Mouse (Mus musculus) limb, embryonic 15.5 days (tissue): ENCODE data around the gene Tomm34. TPM values are rescaled to one million over a fixed set of nuclear protein-coding genes. Genes with fewer than 3 reads are reported as not detected.

Experiments used
- ATAC-seq: fragments of 200-750 bp; cut with Nextera tagmentation; 2 replicates; pipeline ENCODE4 v1.8.0; 2017; ENCODE audit warnings: low read depth, moderate TSS enrichment; ENCODE audit not compliant: insufficient number of reproducible peaks, low FRiP score, low TSS enrichment
- H3K27ac ChIP-seq: fragments of 300-500 bp; sonication (generic); 2 replicates; pipeline ENCODE4 v1.5.1; 2015; ENCODE audit warnings: moderate library complexity, mild to moderate bottlenecking, inconsistent platforms
- H3K27me3 ChIP-seq: fragments of 300-500 bp; sonication (generic); 2 replicates; pipeline ENCODE4 v1.6.1; 2015; ENCODE audit warnings: inconsistent platforms
- H3K36me3 ChIP-seq: fragments of 300-500 bp; sonication (generic); 2 replicates; pipeline ENCODE4 v1.6.1; 2015; ENCODE audit warnings: inconsistent platforms
- H3K4me1 ChIP-seq: fragments of 300-500 bp; sonication (generic); 2 replicates; pipeline ENCODE4 v1.6.1; 2015; ENCODE audit warnings: inconsistent platforms
- H3K4me2 ChIP-seq: fragments of 300-500 bp; sonication (generic); 2 replicates; pipeline ENCODE4 v1.6.1; 2015; ENCODE audit warnings: mild to moderate bottlenecking, inconsistent platforms
- H3K4me3 ChIP-seq: fragments of 300-500 bp; sonication (generic); 2 replicates; pipeline ENCODE4 v1.5.1; 2015; ENCODE audit warnings: mild to moderate bottlenecking, inconsistent platforms
- H3K9ac ChIP-seq: fragments of 300-500 bp; sonication (generic); 2 replicates; pipeline ENCODE4 v1.6.1; 2015; ENCODE audit warnings: inconsistent platforms
- H3K9me3 ChIP-seq: fragments of 300-500 bp; sonication (generic); 2 replicates; pipeline ENCODE4 v1.6.1; 2016; ENCODE audit warnings: inconsistent platforms
- WGBS: fragments of 180-500 bp; shearing (Covaris S2); methylation state at CpG from one replicate; pipeline ENCODE4 v1.1.7; 2015; 5-methylcytosine and 5-hydroxymethylcytosine counted together
- polyA plus RNA-seq: library from polyadenylated mRNA; unstranded; fragments of >200 nt; fragmentation: Nextera tagmentation; extraction: Ambion mirVana; gene quantifications from 2 replicates; pipeline ENCODE4 v1.2.1, GENCODE M21; 2015

The Tomm34 gene
- polyA plus RNA-seq, 1 experiment from 2014 or later = 49.1 TPM

DNA sequence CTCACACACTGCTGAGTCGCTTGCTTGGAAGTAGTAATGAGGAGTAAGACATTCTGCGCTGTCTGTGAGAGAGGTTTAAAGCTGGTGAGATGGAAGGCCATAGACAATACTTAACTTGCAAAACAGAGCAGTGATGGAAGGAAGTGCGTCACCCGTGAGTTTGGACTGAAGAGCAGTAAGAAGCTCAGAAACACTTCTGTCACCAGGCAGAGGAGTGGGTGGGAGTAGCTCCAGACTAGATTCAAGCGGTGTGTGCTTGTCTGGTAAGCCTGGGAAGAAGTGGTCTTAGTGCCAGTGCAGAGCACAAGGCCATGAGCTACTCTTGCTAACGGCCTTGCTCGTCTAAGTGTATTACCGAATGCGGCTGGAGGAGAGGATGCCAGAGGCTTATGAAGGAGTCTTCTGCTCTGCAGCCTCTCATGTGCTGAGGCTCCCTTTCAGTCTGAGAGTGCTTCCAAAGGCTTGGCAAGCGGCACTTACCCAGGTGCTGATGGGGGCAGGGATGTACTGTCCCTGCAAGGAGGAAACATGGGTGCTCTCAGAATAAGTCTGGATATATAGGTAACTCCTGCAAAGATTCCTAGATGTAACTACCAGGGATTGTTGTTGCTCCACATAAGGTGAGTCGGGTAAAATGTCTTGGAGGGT is 27.8 kb upstream of the Tomm34 start:
- Histone ChIP-seq H3K36me3 (peaks cover 54% of the 10 kb centered on the region), H3K4me1 (peaks cover 5% of the 10 kb centered on the region; the same call in 1 of the 2 replicates), H3K27me3 (no peaks in the 10 kb centered on the region), H3K9ac (no peak overlapping the region), H3K4me2 (no peak overlapping the region), H3K4me3 (no peak overlapping the region), H3K9me3 (no peaks in the 10 kb centered on the region), H3K27ac (no peak overlapping the region)
- ATAC-seq = no peak
- 92% methylated on average over 11 of the region's 11 CpGs for WGBS

DNA sequence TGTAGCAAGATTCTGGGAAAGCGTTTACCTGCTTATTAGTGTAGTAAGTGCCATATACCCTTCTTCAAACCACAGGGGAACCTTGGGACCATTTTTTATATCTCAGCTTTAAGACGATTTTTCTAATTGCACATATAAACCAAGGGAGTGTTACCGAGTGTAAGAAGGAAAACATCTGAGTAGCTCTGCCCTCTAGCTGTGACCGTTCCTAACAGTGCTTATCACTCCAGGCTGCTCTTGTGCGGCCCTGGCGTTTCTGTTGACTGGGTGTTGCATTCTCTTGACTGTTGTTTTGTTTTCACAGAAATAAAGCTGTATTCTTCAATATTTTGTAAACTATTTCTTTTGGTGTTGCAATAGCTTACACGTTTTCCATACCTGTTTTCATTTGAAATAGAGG is 23.2 kb upstream of the Tomm34 start:
- no peak for ATAC-seq
- Histone ChIP-seq H3K27me3 (no peaks in the 10 kb centered on the region), H3K4me2 (no peak overlapping the region), H3K4me3 (no peak overlapping the region), H3K9ac (no peak overlapping the region), H3K9me3 (no peaks in the 10 kb centered on the region), H3K4me1 (no peaks in the 10 kb centered on the region), H3K36me3 (peaks cover 43% of the 10 kb centered on the region), H3K27ac (no peak overlapping the region)
- 74% methylated on average over 7 of the region's 7 CpGs for WGBS

DNA sequence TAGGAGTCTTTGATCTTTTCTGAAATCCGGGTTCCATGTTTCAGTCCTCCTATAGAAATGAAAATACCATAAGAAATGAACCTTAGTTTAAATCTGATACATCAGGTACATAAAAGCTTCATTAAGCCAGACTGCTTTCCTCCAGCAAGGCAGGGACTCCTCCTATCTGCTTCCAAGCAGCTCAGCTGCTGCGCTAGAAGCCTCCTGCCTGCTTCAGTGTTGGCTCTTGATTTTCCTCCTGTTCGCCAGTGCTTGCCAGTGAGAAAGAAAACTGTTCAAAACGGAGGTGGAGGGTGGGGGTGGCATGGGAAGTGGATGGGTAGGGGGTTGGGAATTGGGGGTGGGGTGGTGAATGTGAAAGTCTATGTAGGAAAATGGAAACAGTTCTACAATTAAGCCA is 18.5 kb upstream of the Tomm34 start:
- Histone ChIP-seq H3K27ac (no peak overlapping the region), H3K9ac (no peak overlapping the region), H3K4me3 (no peak overlapping the region), H3K4me1 (no peaks in the 10 kb centered on the region), H3K9me3 (no peaks in the 10 kb centered on the region), H3K36me3 (peaks cover 64% of the 10 kb centered on the region), H3K27me3 (no peaks in the 10 kb centered on the region), H3K4me2 (no peak overlapping the region)
- 86% methylated on average over 4 of the region's 4 CpGs for WGBS
- ATAC-seq = no peak

DNA sequence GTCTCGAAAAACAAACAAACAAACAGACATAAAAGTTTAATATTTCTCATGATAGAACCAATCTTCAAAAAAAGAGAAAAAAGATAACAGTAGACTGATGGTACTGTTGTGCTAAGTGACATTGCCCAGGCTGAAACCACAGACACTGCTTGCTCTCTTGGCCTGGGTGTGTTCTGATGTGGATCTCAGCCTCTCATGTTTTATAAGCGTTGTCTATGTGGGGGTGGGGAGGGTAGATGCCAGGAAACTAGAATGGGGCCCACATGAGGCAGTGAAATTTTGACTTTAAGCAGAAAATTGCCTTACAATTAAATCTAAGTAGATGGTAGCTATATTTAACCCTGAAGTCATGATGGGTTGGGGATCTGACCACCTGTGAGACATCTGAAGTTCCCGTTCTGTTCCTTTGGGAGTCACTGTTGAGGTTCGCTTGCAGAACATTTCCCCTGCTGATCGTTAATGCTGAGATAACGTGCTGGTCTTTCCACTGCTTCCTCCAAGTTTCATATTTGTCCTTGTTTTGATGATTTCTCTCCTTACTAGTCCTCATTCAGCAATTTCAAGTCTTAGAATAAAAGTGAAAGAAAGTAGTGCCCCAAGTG is 16.5 kb upstream of the Tomm34 start:
- Histone ChIP-seq H3K27me3 (no peaks in the 10 kb centered on the region), H3K4me3 (no peak overlapping the region), H3K9ac (no peak overlapping the region), H3K4me2 (no peak overlapping the region), H3K4me1 (no peaks in the 10 kb centered on the region), H3K27ac (no peak overlapping the region), H3K9me3 (no peaks in the 10 kb centered on the region), H3K36me3 (peaks cover 81% of the 10 kb centered on the region)
- ATAC-seq = no peak
- WGBS = 82% methylated on average over 6 of the region's 6 CpGs

DNA sequence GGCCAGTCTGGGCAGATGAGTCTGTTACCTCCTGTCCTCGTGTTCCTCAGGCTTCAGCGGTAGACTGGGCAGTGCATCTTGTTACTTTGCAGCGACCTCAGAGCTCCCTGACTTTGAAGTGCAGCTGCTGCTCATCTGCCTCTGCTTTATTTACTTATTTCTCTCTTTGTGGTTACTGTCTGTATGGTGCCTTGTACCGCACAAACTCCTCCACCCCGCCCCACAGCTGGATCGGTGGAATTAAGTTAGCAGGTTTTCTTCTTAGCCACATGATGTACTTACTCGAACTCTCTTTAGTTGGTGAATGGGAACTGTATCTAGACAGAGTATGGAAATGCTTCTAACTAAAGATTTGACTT is 13.4 kb upstream of the Tomm34 start:
- ATAC-seq = no peak
- H3K9me3 ChIP-seq = no peaks in the 10 kb centered on the region
- H3K27ac ChIP-seq = no peak overlapping the region
- H3K4me3 ChIP-seq = no peak overlapping the region
- H3K36me3 ChIP-seq = peaks cover 92% of the 10 kb centered on the region
- H3K4me2 ChIP-seq = no peak overlapping the region
- H3K9ac ChIP-seq = no peak overlapping the region
- no peaks in the 10 kb centered on the region for H3K27me3 ChIP-seq
- 90% methylated on average over 7 of the region's 7 CpGs for WGBS
- H3K4me1 ChIP-seq = no peaks in the 10 kb centered on the region

DNA sequence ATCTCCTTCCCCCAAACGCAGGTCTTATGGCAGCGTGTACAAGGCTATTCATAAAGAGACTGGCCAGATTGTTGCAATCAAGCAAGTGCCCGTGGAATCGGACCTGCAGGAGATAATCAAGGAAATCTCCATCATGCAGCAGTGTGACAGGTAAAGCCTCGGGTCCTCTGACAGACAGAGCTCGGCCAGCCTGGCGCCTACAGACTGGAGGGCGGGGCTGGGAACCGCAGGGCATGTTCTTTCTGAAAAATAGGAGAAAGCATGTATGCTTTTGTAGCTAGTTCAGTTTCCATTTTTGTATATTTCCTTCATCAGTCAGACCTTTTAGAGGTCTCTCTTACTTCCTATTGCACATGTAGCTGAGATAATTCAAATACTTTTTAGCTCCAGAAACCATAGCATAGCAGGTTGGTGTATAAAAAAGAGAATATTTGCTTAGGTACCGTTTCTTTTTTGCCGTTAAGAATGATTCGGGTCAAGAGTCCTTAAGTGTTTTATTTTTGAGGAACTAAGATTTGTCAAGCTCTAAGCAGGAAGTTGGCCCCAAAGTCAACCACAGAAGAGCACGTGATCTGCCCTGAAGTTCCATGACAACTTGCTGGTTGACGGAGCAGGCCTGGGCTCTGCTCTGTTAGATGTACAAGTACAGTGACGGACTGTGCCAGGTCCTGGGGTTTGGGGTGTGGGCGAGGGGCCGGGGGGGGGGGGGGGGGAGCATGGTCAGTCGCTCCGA is 12.8 kb upstream of the Tomm34 start:
- Histone ChIP-seq H3K4me2 (no peak overlapping the region), H3K27ac (no peak overlapping the region), H3K4me1 (no peaks in the 10 kb centered on the region), H3K36me3 (peaks cover 87% of the 10 kb centered on the region), H3K9me3 (no peaks in the 10 kb centered on the region), H3K27me3 (no peaks in the 10 kb centered on the region), H3K9ac (no peak overlapping the region), H3K4me3 (no peak overlapping the region)
- no peak for ATAC-seq
- WGBS = 85% methylated on average over 19 of the region's 19 CpGs

DNA sequence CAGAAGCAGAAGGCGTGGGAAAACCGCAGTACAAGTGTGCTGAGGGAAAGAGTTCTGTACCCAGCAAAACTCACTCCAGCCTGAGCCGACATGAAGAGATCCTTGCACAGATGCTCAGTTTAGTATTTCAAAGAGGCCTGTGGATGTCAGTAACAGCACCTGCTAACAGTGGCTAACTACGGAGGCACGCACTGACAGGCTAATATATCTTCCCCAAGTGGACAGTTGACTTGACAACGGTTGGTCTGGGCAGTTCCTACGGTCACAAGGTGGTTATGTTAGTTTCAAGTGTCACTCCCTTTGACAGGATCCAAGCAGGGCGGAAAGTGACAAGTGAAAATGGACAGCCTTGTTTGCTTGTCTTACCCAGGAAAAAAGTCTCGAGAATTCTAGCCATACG is 11.2 kb upstream of the Tomm34 start:
- Histone ChIP-seq H3K27me3 (no peaks in the 10 kb centered on the region), H3K36me3 (peaks cover 72% of the 10 kb centered on the region), H3K9me3 (no peaks in the 10 kb centered on the region), H3K27ac (no peak overlapping the region), H3K4me1 (no peaks in the 10 kb centered on the region), H3K4me2 (no peak overlapping the region), H3K4me3 (no peak overlapping the region), H3K9ac (no peak overlapping the region)
- 67% methylated on average over 10 of the region's 10 CpGs for WGBS
- ATAC-seq = no peak

DNA sequence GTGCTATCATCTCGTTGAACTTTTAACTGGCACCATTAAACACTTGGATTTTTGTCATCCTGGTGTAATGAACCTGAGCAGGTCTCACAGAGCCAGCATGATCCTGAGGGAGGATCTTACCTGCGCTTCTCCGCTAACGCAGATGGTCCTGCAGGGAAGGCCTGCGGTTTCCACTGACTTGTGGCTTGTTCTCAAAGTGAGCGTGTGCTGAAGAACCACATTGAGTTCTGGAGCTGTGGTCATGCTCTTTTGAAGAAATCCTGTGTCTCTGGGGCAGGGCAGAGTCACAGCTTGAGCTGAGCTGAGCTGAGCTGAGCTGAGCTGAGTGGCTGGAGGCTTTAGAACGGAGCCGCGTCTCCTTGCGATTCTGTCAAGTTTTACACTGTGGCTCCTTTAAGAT is 10.6 kb upstream of the Tomm34 start:
- Histone ChIP-seq H3K9ac (no peak overlapping the region), H3K9me3 (no peaks in the 10 kb centered on the region), H3K36me3 (peaks cover 67% of the 10 kb centered on the region), H3K27me3 (no peaks in the 10 kb centered on the region), H3K4me1 (no peaks in the 10 kb centered on the region), H3K4me3 (no peak overlapping the region), H3K27ac (no peak overlapping the region), H3K4me2 (no peak overlapping the region)
- no peak for ATAC-seq
- 96% methylated on average over 10 of the region's 10 CpGs for WGBS

DNA sequence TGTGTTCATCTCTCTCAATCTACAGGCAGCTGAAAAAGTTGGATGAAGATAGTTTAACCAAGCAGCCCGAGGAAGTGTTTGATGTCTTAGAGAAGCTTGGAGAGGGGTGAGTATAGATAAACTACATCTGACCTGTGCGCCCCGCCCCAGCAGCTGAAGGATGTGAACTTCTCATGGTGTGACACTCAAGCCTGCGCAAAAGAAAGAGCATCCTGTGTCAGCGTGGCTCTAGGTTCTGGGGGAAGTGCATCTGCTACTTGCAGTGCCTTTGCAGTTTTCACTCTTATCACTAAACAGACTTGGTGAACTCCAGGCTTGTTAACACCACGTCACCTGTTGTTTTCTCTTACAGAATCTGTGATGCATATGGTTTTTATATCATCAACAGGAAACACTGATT is 8.5 kb upstream of the Tomm34 start:
- no peak for ATAC-seq
- WGBS = 93% methylated on average over 6 of the region's 6 CpGs
- Histone ChIP-seq H3K9me3 (no peaks in the 10 kb centered on the region), H3K4me2 (no peak overlapping the region), H3K4me1 (peaks cover 10% of the 10 kb centered on the region), H3K4me3 (no peak overlapping the region), H3K9ac (no peak overlapping the region), H3K27ac (no peak overlapping the region), H3K36me3 (peaks cover 49% of the 10 kb centered on the region), H3K27me3 (no peaks in the 10 kb centered on the region)

DNA sequence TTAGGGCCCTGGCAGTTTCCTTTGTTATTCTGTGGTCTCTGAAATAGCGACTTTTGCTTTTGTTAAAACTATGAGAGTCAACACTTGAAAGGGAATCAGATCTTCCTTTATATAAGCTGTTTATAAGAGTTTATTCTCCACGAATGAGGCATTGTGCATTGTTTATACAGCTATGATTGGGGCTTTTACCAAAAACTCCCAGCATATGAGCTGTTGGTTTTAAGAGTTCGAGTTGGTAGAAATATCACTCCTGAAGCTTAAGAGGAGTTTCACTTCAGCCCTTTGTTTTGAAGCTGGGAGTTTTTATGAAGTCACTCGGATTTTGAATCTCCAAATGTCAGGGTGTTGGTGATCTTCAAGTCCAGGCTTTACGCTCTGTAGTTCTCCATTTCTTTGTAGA is 6.9 kb upstream of the Tomm34 start:
- no peak overlapping the region for H3K9ac ChIP-seq
- H3K4me2 ChIP-seq = no peak overlapping the region
- 84% methylated on average over 5 of the region's 5 CpGs for WGBS
- no peak for ATAC-seq
- peaks cover 34% of the 10 kb centered on the region for H3K36me3 ChIP-seq
- no peaks in the 10 kb centered on the region for H3K27me3 ChIP-seq
- H3K27ac ChIP-seq = no peak overlapping the region
- no peak overlapping the region for H3K4me3 ChIP-seq
- peaks cover 11% of the 10 kb centered on the region for H3K4me1 ChIP-seq
- no peaks in the 10 kb centered on the region for H3K9me3 ChIP-seq

DNA sequence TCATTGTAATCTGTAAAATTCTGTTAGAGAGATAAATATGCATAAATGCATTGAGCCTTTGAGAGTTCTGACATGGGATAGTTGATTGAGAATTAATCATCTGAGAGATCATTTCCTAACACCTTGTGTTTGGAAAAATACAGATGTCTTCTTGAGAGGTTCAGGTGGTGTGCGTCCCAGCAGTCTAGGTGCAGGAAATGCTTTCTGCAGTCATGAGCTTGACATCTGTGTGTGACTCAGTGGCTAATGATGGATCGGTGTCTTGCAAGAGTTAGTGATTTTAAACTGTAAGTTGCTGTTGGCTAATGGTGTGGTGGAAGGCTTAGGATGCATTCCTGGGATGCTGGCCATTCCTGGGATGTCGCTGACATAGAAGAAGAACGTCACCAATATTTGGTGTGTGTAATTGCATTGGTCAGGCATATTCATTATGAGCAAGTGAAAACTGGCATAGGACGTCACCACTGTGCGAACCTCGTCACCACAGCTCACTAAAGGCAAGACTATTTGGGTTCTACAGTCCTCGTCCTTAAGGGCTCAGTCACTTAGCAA is 6.0 kb upstream of the Tomm34 start:
- WGBS = 80% methylated on average over 8 of the region's 8 CpGs
- Histone ChIP-seq H3K4me3 (no peak overlapping the region), H3K9ac (no peak overlapping the region), H3K36me3 (peaks cover 26% of the 10 kb centered on the region), H3K4me1 (peaks cover 11% of the 10 kb centered on the region), H3K27ac (no peak overlapping the region), H3K4me2 (no peak overlapping the region), H3K27me3 (no peaks in the 10 kb centered on the region), H3K9me3 (no peaks in the 10 kb centered on the region)
- ATAC-seq = no peak

DNA sequence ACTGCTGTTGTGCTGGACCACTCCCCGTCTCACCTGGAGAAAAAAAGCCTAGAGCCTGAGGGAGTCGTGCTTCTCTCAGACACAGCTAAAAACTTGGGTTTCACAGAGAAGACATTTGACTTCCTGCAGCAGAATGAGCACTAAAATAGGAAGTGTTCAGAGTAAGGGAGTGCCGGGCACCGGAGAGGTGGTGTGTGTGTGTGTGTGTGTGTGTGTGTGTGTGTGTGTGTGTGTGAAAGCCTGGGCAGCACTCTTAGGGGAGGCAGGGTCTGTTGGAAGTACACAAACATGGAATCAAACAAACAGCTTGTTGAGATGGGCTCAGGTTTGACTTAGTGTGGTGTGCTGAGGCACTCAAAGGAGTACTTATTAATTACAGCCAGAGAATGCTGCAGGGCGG is 4.1 kb upstream of the Tomm34 start:
- Histone ChIP-seq H3K27me3 (no peaks in the 10 kb centered on the region), H3K9ac (peak overlapping the region; percentile 77; the same call in 1 of the 2 replicates), H3K9me3 (no peaks in the 10 kb centered on the region), H3K27ac (no peak overlapping the region), H3K4me1 (peaks cover 12% of the 10 kb centered on the region), H3K36me3 (peaks cover 7% of the 10 kb centered on the region; the same call in 1 of the 2 replicates), H3K4me3 (peak overlapping the region; percentile 96), H3K4me2 (peak overlapping the region; percentile 66)
- WGBS = 32% methylated on average over 5 of the region's 5 CpGs
- ATAC-seq = no peak
